Mouse (Mus musculus) gastrocnemius, adult 2 months (tissue): ENCODE measurements around the gene Psenen. TPM values are rescaled to one million over a fixed set of nuclear protein-coding genes. Genes with fewer than 3 reads are reported as not detected.

Source experiments
- DNase-seq: peaks from one replicate; pipeline ENCODE4 v3.0.0; 2022
- H3K27ac ChIP-seq: fragments of 200-600 bp; 2 replicates; pipeline ENCODE4 v1.8.1; 2022; ENCODE audit warnings: mild to moderate bottlenecking
- H3K4me3 ChIP-seq: fragments of 200-600 bp; 2 replicates; pipeline ENCODE4 v1.8.1; 2022; ENCODE audit warnings: mild to moderate bottlenecking, moderate library complexity
- CTCF ChIP-seq: fragments of 200-600 bp; IDR thresholded peaks from 2 replicates; pipeline ENCODE4 v1.8.1; 2022; ENCODE audit warnings: antibody characterized with exemption, mild to moderate bottlenecking, moderate library complexity
- intact Hi-C: fragments of 180-260 bp; cut with DNase I; formaldehyde crosslinking; loops from one replicate; pipeline ENCODE4 v1.15.1; 2025
- total RNA-seq, 2 experiments: library from RNA; stranded (reverse); gene quantifications; 2 replicates each; pipeline ENCODE4 v1.2.3; 2021

The Psenen gene
- total RNA-seq, 2 experiments from 2014 or later, result 116 to 123 TPM

GRCm38 (mm10) chr7:30596093-30596492 lies 32.7 kb upstream of the Psenen start:
- intact Hi-C loops, result loop anchor here (10.0 kb wide), 1 partner anchor 379 kb away; the partner anchor contains the start of genes Fam187b and Lsr
- no peak for TF ChIP-seq CTCF
- Histone ChIP-seq H3K27ac (no peak overlapping the region), H3K4me3 (no peak overlapping the region)
- no peak for DNase-seq

- intact Hi-C loops, result loop anchor here (10.0 kb wide), 1 partner anchor 380 kb away; the partner anchor contains the start of genes Fam187b and Lsr
- H3K27ac ChIP-seq, result no peak overlapping the region
- H3K4me3 ChIP-seq, result no peak overlapping the region
- no peak for TF ChIP-seq CTCF
- DNase-seq, result no peak
Measured at GRCm38 (mm10) chr7:30594510-30595024, 31.1 kb upstream of the Psenen start.

DNA sequence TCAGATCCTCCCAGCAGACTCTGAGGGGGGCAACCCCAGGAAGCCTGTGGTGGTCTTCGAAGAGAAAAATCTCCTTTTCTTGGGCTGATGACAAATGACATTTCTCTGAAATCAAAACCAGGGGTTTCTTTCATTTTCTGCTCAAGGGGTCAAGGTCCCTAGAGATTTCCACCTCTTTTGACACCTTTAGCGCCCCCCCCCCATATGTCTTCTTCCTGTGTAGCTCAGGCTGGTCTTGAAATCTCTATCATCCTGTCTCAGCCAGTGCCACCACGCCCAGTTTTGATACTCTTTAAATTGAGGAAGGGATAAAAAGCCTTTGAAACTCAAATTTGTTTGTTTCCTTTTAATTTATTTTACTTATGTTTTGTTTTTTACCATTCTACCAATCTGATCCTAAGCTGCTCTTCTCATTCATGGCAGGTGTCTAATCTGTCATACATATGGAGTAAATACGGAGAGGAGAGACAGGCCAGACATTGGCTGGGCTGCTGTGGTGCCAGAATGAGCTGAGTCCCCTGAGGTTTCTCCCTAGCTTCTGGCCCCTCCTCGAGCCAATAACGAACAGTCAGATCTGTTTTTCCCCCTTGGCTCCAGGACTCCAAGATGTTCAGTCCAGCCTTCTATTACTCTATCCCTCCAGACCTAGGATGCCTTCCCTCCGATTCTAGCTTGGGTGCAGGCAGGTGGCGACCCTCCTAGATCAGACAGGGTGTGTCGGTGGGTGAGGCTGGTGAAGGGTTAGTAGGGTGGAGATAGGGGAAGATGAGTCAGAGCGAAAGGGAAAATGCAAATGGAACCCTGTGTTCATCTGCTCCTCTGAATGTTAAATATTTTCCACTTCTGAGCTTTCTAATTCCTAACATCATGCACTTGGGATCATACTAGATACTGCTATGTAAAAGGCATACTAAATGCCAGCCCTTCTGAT lies 30.4 kb upstream of the Psenen start:
- no peak overlapping the region for H3K27ac ChIP-seq
- DNase-seq, result no peak
- no peak for TF ChIP-seq CTCF
- intact Hi-C loops, result loop anchor here (10.0 kb wide), 1 partner anchor 381 kb away; the partner anchor contains the start of genes Fam187b and Lsr
- H3K4me3 ChIP-seq, result no peak overlapping the region

DNA sequence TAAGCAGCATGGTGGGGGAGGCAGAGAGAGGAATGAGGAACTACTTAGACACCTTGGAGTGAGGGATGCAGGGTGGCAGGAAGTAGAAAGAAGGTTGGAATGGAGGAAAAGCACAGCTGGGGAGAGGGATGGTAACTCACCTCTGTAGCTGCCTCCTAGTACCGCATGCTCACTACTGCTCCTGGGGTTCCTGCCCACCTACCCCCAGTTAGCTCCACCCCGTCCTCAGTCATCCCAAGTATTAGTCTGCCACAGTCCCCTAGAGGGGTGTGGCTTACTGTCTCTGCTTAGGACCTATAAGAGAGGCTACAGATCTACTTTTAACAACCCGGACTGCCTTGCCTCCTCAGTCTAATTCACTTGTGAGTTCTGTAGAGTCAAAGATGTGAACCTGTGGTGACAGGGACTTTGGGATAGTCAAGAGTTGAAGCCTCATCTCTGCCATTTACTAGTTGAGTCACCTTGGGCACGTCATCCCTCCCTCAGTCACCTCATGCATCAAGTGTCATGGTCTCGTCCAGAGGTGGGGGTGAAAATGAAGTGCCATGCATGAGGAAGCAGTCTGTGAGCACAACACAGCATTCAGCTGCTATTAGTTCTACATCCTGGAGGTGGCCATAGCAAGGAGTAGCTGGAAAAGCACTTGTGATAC lies 29.5 kb upstream of the Psenen start:
- Histone ChIP-seq H3K4me3 (no peak overlapping the region), H3K27ac (no peak overlapping the region)
- TF ChIP-seq CTCF, result no peak
- DNase-seq, result no peak
- intact Hi-C loops, result loop anchor here (10.0 kb wide), 1 partner anchor 382 kb away; the partner anchor contains the start of genes Fam187b and Lsr

GRCm38 (mm10) chr7:30591605-30591951 lies 28.2 kb upstream of the Psenen start:
- no peak overlapping the region for H3K4me3 ChIP-seq
- intact Hi-C loops, result loop anchor here (10.0 kb wide), 1 partner anchor 383 kb away; the partner anchor contains the start of genes Fam187b and Lsr

DNA sequence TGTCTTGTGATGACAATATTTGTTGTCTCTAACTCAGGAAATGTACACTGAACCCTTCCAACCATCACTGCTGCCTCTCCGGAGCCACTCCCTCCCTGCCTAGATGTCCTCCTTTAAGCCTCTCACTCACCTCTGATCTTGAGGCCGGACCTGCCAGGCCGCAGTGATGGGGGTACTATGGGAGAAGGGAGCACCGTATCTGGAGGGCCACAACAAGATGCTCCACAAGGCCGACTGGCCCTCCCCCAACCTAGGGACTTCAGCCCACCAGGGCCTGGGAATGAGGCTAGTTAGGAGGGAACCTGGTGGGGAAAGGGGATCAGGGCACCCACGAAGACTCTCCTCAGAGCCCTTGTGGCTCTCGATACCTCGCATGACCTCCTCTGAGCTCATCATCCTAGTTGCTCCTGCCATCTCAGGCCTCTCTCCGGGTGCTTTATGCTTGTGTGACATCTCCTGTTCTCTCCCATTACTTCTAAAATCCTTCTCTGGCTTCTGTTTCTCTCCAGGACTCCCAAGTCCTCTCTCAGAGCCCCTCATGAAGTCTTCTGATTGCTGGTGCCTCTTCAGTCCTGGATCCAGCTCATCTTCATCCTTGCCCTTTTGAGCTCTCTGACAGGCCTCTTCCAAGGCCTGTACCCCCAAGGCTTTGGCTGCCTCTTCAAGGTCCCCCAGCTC lies 27.6 kb upstream of the Psenen start:
- no peak for DNase-seq
- intact Hi-C loops, result loop anchor here (10.0 kb wide), 1 partner anchor 384 kb away; the partner anchor contains the start of genes Fam187b and Lsr
- TF ChIP-seq CTCF, result no peak
- Histone ChIP-seq H3K27ac (no peak overlapping the region), H3K4me3 (no peak overlapping the region)

More at GRCm38 (mm10) chr7:30591605-30591951, 28.2 kb upstream of the Psenen start:
- DNase-seq, result no peak
- no peak for TF ChIP-seq CTCF
- no peak overlapping the region for H3K27ac ChIP-seq

DNA sequence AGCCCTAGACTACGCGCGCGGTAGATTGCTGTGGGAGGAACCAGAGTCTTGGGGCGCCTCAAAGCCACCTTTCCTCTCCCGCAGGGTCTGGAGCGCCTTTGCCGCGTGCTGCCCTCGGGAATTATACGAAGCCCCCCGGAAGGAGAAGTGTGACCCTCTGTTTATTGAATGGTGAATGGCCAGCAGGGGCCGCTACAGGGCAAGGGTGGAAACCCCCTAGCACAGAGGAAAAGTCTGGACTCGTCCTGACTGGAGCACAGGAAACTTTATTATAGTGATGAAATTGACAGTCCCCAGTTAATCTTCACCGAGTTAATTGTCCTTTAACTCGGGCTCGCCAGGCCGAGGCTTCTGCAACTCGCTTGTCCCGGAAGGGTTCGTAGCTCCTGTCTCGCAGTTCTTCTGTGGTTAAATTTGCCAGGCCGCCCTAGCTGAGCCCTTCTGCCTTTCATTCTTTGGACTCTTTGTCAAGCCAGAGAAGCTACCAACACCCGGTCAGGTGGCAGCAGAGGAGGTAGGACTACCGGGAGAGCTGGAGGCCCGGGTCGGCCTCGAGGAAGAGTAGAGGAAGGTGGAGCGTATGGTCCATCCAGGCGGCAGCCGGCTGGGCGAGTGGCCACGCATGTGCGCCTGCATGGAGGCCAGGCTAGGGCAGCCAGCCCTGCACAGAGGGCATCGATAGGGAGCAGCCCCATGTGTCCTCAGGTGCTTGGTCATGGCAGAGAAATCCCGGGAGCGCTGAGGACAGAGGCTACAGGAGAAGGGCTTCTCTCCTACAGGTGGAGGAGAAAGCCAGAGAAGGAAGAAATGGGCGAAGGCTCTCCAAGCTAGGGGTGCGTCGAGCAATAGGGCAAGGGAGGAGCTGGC lies 26.2 kb upstream of the Psenen start:
- Histone ChIP-seq H3K27ac (peak overlapping the region; percentile 97), H3K4me3 (peak overlapping the region; percentile 98)
- peak; percentile 97 for TF ChIP-seq CTCF
- intact Hi-C loops, result loop anchor here (1.0 to 10.0 kb wide), 3 partner anchors 24 to 385 kb away; partner anchors contain the start of genes Fam187b and Lsr
- DNase-seq, result peak; percentile 89

GRCm38 (mm10) chr7:30588676-30589434 lies 25.4 kb upstream of the Psenen start, which contains the start of gene Kmt2b:
Gene Kmt2b (minus strand): TSS chr7:30588726.
- peak; percentile 99 for DNase-seq
- Histone ChIP-seq H3K4me3 (peak within 1 kb of the TSS; percentile 98), H3K27ac (peak within 1 kb of the TSS; percentile 97)
- intact Hi-C loops, result loop anchor here (1.0 to 2.0 kb wide), 2 partner anchors 24 to 34 kb away; no protein-coding TSS in a partner anchor
- TF ChIP-seq CTCF, result no peak

- peak overlapping the region; percentile 98 for H3K4me3 ChIP-seq
- TF ChIP-seq CTCF, result no peak
- intact Hi-C loops, result loop anchor here (2.0 kb wide), 1 partner anchor 33 kb away; no protein-coding TSS in a partner anchor
- peak overlapping the region; percentile 97 for H3K27ac ChIP-seq
- DNase-seq, result no peak
Measured at GRCm38 (mm10) chr7:30587842-30588667, 24.6 kb upstream of the Psenen start.
